Mouse (Mus musculus) ES-E14 (cell line): ENCODE results near the gene Crhr1. TPM values are rescaled to one million over a fixed set of nuclear protein-coding genes. Genes with fewer than 3 reads are reported as not detected.

Experiments
- DNase-seq: peaks from one replicate; pipeline ENCODE4 v3.0.0-alpha.2; 2013; ENCODE audit warnings: low read depth, low spot score
- H3K27ac ChIP-seq: 2 replicates; pipeline ENCODE4 v1.5.1; 2012; ENCODE audit warnings: low read depth, mild to moderate bottlenecking, low read length, moderate library complexity, mixed read lengths; ENCODE audit not compliant: poor library complexity, insufficient read depth, severe bottlenecking
- H3K36me3 ChIP-seq: 2 replicates; pipeline ENCODE4 v1.6.1; 2012; ENCODE audit warnings: mild to moderate bottlenecking, low read length, moderate library complexity, mixed read lengths; ENCODE audit not compliant: control insufficient read depth, poor library complexity, insufficient read depth, severe bottlenecking
- H3K4me1 ChIP-seq, 2 experiments: fragments of 150-350 bp in 1 of 2; sonication (generic) in 1 of 2; 2 replicates each; pipeline ENCODE4 v1.6.1; 2012; ENCODE audit warnings: low read length in 2 of 2, mild to moderate bottlenecking in 1 of 2, mixed read lengths in 1 of 2; ENCODE audit not compliant: control insufficient read depth in 2 of 2, insufficient read depth in 2 of 2, poor library complexity in 1 of 2
- H3K4me3 ChIP-seq, 2 experiments: fragments of 150-350 bp in 1 of 2; sonication (generic) in 1 of 2; 2 replicates each; pipeline ENCODE4 v1.5.1; 2012; ENCODE audit warnings: low read length in 2 of 2, low read depth in 1 of 2, mild to moderate bottlenecking in 1 of 2, mixed read lengths in 1 of 2; ENCODE audit not compliant: insufficient read depth in 1 of 2, poor library complexity in 1 of 2, severe bottlenecking in 1 of 2
- H3K9ac ChIP-seq: 2 replicates; pipeline ENCODE4 v1.6.1; 2012; ENCODE audit warnings: low read depth, mild to moderate bottlenecking, low read length, mixed read lengths; ENCODE audit not compliant: poor library complexity, insufficient read depth, severe bottlenecking
- H3K9me3 ChIP-seq: fragments of 150-350 bp; sonication (generic); 2 replicates; pipeline ENCODE4 v1.6.1; 2012; ENCODE audit warnings: low read depth, mild to moderate bottlenecking, low read length; ENCODE audit not compliant: control insufficient read depth, insufficient read depth
- CHD2 ChIP-seq: IDR thresholded peaks from 2 replicates; pipeline ENCODE4 v1.6.1; 2014; ENCODE audit warnings: mild to moderate bottlenecking, low read depth, low read length, inconsistent platforms
- HCFC1 ChIP-seq: IDR thresholded peaks from 2 replicates; pipeline ENCODE4 v1.6.1; 2012; ENCODE audit warnings: low read length, inconsistent platforms, borderline replicate concordance; ENCODE audit not compliant: insufficient read depth
- MAFK ChIP-seq: IDR thresholded peaks from 2 replicates; pipeline ENCODE4 v1.6.1; 2014; ENCODE audit warnings: mild to moderate bottlenecking, low read depth, low read length, inconsistent platforms; ENCODE audit not compliant: insufficient read depth
- ZC3H11A ChIP-seq: IDR thresholded peaks from 2 replicates; pipeline ENCODE4 v1.6.1; 2012; ENCODE audit warnings: low read depth, mild to moderate bottlenecking, inconsistent platforms, low read length, borderline replicate concordance
- ZNF384 ChIP-seq: IDR thresholded peaks from 2 replicates; pipeline ENCODE4 v1.6.1; 2012; ENCODE audit warnings: low read depth, low read length, inconsistent platforms
- in situ Hi-C, 2 experiments: fragments of 600-800 bp; cut with MboI; formaldehyde crosslinking; loops; one replicate each; pipeline ENCODE4 v1.15.1; 2025; ENCODE audit warnings: low sequenced_read_pairs in 2 of 2, inconsistent platforms in 1 of 2; ENCODE audit not compliant: unreplicated experiment in 2 of 2
- total RNA-seq: library from RNA; depleted of rRNA; stranded (reverse); fragments of 300-350 nt; gene quantifications from 2 replicates; pipeline ENCODE4 v1.2.3, GENCODE M21; 2012; rRNA removed

Crhr1 gene
- total RNA-seq, 1 experiment: 0.09 TPM

DNA sequence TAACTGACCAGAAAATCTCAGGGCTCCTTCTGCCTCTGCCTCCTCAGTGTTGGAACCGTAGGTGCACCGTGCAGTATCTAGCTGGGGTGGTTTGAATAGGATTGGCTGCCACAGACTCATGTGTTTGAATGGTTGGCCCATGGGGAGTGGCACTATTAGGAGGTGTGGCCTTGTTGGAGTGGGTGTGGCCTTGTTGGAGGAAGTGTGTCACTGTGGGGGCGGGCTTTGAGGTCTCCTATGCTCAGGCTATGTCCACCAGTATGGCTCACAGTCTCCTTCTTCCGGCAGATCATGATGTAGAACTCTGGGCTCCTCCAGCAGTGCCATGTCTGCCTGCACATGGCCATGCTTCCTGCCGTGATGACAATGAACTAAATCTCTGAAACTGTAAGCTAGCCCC, 89.1 kb downstream of the Crhr1 start:
- TF ChIP-seq MAFK (no peak), HCFC1 (no peak), CHD2 (no peak), ZC3H11A (no peak), ZNF384 (no peak)
- Histone ChIP-seq H3K27ac (no peak overlapping the region), H3K4me3 (no peak overlapping the region), H3K4me1 (peaks cover 0 to 3% of the 10 kb centered on the region in 2 experiments; a peak in 1 of 4 replicates), H3K9ac (no peak overlapping the region), H3K9me3 (no peaks in the 10 kb centered on the region), H3K36me3 (no peaks in the 10 kb centered on the region)
- in situ Hi-C loops: no loop called here
- no peak for DNase-seq

DNA sequence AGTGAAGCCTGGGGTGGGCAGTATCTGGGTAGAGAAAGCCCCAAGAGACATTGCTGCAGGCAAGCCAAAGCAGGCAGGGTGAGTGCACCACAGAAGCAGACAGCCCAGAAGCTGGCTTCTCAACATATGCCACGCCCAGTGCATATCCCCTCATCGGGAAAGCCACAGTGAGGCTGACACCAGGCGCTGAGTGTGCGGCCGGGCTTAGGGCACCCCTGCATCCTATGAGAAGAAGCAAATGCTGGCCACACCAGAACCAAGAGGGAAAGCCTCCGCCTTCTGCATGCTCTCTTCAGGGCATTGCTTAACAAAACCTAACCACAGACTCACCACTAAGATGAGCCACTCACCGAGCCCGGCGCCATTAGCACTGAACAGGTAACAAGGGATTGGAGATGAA, 90.6 kb downstream of the Crhr1 start:
- Histone ChIP-seq H3K4me3 (peak overlapping the region in 1 of 2 experiments; percentile 30; a peak in 1 of 4 replicates), H3K4me1 (peaks cover 0 to 3% of the 10 kb centered on the region in 2 experiments; a peak in 1 of 4 replicates)

More for the DNA sequence above, 90.6 kb downstream of the Crhr1 start:
- H3K36me3 ChIP-seq: no peaks in the 10 kb centered on the region
- H3K9me3 ChIP-seq: no peaks in the 10 kb centered on the region
- no peak for DNase-seq
- in situ Hi-C loops: no loop called here
- no peak overlapping the region; the same call in 1 of the 2 replicates for H3K9ac ChIP-seq
- TF ChIP-seq HCFC1 (no peak), MAFK (no peak), ZNF384 (no peak), CHD2 (no peak), ZC3H11A (no peak)
- no peak overlapping the region for H3K27ac ChIP-seq

Other genes starting within 250 kb of the Crhr1 start
- gene Nsf, start 178.8 kb upstream of the Crhr1 start, total RNA-seq: 47.5 and 55.0 TPM in 2 replicates
- 14.3 and 25.2 TPM in 2 replicates for gene Arf2, start 166.1 kb upstream of the Crhr1 start, total RNA-seq
- not detected in 2 replicates for gene Sppl2c, start 53.5 kb downstream of the Crhr1 start, total RNA-seq
- 8.8 and 9.7 TPM in 2 replicates for gene Mapt, start 98.5 kb downstream of the Crhr1 start, total RNA-seq